Mouse (Mus musculus) cerebellum, adult 18-20 months (tissue): ENCODE data around the gene Olfr169.
"Not testable (repeated sequence)": the region's sequence is repeated elsewhere in the genome, so short reads cannot be mapped to it uniquely, and the experiment has no call there.

ENCODE experiments used
- DNase-seq, 2 experiments: peaks; one replicate each; pipeline ENCODE4 v3.0.0; 2021

The Olfr169 gene

GRCm38 (mm10) chr16:19571709-19572108 is at the start of gene Olfr169:
Gene Olfr169, minus strand, starts transcription at chr16:19571809.
- not testable (repeated sequence) for DNase-seq

DNA sequence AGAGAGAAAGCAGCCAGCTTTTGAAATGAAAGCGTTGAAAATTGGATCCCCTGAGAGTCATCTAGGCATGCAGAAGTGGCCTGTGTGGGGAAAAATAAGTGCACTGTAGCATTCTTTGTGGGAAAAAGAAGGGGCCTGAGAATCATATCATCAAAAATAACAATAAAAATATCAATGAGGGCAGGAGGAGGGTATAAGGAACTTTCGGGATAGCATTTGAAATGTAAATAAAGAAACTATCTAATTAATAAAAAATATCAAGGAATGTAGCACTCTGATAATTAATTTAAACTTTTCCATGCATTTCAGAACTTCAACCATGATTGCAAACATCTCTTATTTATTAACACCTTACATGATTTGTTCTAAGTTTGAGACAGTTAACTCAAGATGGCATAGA is 40.2 kb upstream of the Olfr169 start, which contains the start of gene Olfr170:
Gene Olfr170 (minus strand): TSS at position 101 of the 400 bp plus-strand sequence.
- DNase-seq, result not testable (repeated sequence)

GRCm38 (mm10) chr16:19603166-19603565 is 31.6 kb upstream of the Olfr169 start:
- DNase-seq, result no peak

DNA sequence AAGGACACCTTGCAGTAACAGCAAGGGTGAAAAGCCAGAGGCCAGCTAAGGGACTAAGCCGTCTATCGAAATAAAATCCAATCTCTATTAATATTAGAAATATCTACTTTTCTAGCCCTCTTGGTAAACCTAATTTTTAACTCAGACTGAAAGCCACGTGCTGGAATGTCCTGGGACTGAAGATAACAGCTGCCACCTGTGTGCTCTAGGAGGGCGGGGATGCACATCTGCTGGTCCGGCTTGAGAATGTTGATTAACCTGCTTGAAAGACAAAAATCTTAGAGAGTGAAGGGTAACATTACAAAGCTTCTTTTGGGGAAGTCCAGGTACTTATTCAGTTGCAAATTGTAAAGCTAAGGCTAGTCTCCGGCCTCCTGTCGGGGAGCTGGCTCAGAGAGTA is 18.2 kb downstream of the Olfr169 start:
- not testable (repeated sequence) for DNase-seq

DNA sequence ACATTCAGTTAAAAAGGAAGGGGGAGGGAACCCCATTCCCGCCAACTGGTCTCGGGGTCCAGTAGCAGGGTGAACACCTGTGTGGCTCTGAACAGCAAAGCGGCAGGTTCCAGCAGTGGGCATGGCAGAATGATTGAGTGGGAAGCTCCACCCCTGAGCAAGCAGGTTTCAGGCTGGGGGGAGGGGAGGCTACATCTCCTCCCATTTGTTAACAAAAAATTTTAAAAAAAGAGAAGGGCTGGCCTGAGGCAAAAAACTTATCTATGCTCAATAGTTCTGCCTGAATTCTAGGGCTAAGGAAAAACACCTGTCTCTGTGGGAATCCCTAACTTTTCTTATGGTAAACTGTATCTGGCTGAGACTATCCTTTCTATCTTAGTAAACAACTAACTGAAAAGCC is 19.4 kb downstream of the Olfr169 start:
- not testable (repeated sequence) for DNase-seq

- DNase-seq, result no peak
Observed at GRCm38 (mm10) chr16:19535455-19535854, 36.2 kb downstream of the Olfr169 start, which contains the start of gene Olfr168. Gene Olfr168, minus strand, starts transcription at chr16:19535555.

DNA sequence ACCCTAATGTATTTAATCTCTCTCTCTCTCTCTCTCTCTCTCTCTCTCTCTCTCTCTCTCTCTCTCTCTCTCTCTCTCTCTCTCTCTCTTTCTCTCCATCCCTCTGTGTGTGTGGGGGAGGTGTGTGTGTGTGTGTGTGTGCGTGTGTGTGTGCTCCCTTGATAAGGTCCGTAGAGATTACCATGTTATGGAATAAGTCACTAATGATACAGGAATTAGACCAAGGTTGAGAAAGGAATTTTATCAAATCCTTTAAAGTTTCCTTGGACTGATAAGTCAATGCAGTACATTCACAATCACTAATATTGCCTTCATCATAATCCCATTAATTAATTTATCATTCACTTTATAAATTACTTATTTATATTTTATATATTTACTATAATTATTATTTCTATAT is 49.4 kb downstream of the Olfr169 start, which contains the start of gene Olfr167:
Gene Olfr167 (minus strand): TSS at position 101 of the 400 bp plus-strand sequence.
- DNase-seq, result no peak
